Mouse (Mus musculus) R1 (cell line): ENCODE results near the gene Naaladl2.

Source experiments
- DNase-seq: peaks from one replicate; pipeline ENCODE4 v3.0.0-alpha.2; 2018; ENCODE audit warnings: low read depth, low spot score

Naaladl2 gene

DNA sequence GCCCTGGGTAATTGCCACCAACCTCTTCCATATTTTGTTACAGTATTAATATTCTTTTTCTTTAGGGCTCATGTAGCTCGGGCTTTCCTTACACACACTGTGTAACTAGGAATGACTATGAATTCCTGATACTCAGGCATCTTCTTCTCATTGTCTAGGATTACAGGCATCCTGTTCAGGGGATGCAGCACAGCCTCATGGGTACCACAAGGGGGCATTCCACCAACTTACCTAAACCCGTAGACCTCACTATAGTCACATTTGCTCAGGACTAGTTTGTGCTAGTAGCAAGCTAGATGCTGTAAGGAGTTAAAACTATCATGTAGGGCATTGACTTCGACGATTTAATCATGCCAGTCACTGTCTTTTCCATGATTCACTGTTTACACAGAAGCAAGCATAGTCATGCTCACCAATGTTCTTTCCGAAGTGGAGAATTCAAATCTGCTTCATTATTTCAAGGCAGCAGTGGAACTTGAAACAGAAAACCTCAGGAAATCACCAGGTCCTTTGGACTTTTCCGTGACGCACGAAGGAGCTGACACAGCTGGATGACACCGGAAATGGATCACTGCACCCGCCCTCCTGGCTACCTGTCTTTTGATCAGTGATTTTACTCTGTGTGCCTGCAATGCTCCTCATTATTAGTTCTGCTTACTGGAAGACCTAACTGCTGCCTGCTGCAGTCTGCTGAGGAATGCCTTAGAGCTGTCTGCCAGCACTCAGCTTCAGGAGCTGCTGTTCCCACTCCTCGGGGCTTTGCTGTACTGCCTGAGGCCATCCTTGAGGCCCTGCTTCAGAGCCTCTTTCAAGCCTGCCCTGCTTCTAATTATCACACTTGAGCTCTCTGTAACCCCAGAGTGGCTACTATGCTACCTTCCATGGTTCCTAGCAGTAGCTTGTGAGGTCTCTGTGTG lies 822.3 kb downstream of the Naaladl2 start:
- peak; percentile 52 for DNase-seq

DNA sequence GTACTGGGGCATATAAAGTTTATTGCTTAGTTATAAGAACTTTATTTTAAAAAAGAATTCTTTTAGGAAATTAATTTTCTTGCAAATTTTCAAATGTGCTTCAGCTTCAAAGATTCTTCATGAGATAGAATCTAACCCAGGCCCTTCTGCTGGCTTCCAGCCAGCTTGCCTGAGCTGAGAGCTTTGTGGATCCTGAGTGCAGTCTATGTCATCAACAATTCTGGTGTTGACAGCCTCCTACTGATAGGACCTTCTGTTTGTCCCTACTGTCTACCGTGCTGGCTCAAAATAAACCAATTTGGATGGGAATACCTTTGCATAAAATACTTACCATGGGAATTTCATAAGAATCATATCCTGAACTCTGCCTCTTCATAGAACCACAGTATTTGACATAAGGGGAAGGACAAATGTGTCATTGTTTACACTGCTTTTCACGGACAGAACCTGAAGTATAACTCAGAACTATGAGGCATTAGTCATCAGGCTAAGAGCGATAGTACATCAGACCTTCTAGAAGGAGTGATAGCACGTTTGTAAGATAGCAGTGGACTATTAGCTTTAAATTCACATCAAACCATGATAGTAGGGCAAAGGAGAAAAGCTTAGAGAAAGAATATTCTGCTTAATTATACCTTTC lies 829.3 kb downstream of the Naaladl2 start:
- DNase-seq: no peak

DNA sequence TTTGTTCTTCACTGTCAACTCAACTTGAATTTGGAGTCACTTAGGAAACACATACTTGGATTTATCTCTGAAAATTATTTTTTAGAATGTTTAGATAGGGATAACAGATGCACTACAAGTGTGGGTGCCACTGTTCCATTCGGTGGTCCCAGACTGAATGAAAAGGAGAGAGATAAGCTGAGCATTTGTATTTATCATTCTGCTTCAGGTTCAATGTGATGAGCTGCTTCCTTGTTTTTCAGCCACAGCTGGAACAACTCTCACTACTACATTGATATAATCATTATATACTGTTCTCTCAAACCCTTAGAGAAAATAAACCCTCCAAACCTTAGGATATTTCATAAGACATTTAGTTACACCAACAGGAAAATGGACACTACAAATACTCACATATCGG lies 918.6 kb downstream of the Naaladl2 start:
- no peak for DNase-seq

DNA sequence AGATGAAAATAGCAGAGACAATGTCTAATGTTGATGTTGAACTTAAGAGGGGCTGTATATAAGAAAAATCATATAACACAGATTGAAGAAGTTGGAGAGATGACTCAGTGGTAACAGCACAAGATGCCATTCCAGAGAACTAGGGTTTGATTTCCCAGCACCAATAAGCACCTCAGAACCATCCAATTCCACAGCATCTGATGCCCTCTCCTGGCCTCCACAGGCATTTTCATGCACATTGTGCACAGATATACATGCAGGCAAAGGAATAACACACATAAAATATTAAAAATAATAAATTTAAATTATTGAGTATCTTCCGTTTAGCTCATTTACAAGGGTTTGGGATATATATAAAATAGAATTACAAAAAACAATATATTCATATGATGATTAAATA lies 926.6 kb downstream of the Naaladl2 start:
- DNase-seq: peak; percentile 21

DNA sequence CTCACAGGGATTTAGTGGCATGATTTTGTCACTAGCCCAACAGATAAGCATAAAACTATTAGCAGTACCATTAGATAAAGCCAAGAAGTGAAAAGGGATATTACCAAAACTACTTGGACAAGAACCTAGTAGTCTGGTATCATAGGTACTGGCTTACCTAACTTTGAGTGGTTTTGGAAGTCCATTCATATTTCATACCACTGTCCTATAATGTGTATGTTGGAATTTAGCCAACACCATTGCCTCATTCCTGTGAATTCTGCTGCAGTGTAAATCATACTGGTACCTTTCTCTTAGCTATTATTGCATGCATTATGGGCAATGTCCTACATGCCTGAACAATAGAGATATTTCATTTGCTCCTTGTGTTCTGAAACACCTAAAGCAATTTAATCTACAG lies 977.5 kb downstream of the Naaladl2 start:
- no peak for DNase-seq

DNA sequence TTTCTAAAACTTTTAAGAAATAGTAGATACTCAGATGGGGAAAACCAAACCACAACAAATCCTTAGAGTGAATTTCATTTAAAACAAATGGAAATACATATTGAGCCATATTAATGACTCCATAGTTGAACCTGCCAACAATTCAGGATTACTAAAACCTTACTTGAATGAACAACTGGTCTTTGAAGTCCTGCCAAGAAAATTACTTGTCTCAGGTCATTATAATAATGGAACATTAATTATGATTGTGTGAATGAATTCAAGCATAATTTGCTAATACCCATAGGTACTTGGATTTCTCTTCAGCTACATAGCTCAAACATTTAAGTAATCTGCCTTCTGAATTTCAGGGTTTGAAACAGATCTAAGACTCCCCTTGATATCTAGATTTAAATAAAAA lies 980.1 kb downstream of the Naaladl2 start:
- no peak for DNase-seq

DNA sequence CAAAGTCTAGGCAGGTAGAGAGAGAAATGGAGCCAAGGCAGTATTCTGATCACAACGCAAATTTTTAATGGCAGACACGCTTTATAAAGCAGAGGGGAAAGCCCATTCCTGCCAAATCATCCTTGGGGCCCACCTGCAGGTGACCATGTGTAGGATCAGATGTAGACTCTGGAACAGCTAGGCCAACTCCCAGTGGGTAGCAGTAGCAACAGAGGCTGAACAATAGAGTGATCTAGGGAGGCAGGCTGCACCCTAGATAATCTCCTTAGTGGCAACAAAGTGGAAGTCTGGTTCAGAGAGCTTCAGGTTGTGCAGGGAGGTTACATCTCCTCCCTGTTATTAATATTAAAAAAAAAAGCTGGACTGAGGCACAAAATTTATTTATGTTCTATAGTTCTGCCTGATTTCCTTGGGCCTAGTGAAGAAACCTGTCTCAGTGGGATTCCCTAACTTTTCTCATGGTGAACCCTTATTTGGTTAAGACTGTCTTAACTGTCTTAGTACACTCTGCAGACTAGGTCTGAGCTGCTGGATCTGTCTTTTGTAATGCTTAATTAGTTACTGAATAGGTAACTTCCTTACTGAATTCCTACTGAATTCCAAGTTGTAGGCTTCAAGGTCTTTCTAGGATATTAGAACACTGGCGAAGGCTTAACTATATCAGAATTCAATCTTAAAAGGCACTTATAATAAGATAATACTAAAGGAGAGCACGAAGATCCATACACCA lies 992.8 kb downstream of the Naaladl2 start:
- DNase-seq: peak; percentile 92

DNA sequence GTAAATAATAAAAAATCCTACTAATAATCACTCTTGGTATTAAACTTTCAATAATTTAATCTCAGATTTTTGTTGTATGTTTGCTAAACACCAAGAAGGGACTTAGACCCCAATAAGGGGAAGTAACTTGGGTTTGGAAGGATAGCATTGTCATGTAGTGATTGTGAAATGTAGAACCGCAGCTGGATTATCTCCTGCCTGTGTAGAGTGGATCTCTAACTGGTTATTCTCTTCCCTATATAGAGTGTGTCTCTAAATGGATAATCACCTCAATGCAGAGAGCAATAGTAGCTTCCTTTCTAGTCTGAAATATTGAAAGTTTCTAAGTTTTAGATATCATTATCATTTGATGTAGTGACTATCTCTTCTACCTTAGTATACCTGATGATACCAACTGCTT lies 1001.3 kb downstream of the Naaladl2 start:
- DNase-seq: no peak

DNA sequence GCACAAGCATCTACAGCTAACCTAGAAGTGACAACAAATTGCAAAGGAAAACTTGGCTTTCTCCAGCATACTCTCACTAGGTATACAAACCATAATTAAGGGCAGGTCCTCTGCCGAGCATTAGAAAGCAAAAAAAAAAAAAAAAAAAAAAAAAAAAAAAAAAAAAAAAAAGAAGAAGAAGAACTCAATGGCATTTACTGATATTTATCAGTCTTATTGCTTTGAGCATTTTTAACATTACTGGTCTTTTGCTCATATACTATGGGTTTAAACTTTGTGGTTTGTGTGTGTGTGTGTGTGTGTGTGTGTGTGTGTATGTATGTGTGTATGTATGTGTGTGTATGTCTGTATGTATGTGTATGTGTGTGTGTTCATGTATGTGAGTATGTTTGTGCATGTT lies 1006.1 kb downstream of the Naaladl2 start:
- no peak for DNase-seq

DNA sequence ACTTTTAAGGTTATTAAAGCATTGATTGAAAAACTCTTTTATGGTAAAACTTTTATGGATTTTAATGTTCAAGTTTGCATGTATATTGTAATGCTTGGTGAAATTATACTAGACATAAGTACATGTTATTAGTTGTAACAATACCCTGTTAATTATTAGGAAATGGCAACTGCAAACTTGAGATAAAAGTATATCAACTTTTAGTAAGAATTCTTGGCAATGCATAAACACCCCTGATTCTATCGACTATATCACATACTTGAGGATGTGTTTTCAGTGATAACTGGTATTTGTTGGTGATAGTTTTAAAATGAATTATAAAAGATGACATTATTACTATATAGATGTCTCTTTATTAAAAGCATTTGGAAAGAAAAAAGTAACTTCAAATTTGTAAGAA lies 1017.9 kb downstream of the Naaladl2 start:
- no peak for DNase-seq

DNA sequence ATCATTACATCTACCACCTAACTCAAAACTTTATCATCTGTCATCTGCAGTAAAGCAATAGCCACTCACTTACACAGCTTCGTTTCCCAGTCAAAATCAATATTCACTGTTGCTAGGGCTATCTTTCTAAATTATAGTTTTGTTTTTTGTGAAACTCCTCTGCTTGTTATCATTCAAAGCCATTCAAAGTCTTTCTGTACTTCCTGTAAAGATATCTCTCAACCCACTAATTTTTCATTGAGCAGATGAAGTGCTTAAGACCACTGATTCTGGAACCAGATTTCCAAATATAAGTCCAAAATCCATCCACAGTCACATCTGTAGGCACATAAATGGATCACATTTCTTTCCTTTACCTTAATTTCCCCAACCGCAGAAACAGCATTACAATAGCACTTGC lies 1020.0 kb downstream of the Naaladl2 start:
- DNase-seq: no peak

DNA sequence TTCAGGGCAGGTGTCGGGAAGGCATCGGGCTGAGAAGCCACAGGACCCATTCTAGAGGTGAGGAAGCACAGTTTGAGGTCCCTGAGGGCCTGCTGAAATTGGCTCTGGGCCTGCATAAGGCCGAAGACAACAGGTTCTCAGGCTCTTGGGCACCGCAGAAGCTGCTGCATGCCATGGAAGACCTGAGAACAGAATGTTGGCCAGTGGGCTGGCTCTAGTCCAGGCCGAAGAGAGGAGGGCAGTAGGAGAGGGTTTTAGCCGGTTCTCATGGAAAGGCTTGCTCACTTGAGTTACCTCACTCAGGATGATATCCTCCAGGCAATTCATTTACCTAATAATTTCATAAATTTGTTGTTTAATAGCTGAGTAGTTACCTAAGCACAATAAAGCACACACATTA lies 1025.9 kb downstream of the Naaladl2 start:
- no peak for DNase-seq

DNA sequence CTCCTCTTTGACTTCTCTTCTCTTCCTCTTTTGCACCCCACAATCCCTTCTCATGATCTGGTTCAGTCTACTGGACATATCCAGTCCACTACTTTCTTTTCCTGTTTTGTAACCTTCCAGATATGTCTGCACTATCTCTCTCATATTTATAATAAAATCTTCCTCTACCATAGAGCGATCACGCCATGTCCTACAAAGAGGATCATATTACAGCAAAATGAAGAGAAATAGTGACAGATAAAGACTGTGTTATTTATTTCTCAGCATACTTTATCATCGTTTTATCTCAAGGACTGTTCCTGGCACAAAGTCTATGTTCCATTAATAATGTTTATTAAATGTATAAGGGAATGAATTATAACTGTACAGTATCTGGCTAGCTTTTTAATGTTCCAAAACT lies 1029.2 kb downstream of the Naaladl2 start:
- no peak for DNase-seq

DNA sequence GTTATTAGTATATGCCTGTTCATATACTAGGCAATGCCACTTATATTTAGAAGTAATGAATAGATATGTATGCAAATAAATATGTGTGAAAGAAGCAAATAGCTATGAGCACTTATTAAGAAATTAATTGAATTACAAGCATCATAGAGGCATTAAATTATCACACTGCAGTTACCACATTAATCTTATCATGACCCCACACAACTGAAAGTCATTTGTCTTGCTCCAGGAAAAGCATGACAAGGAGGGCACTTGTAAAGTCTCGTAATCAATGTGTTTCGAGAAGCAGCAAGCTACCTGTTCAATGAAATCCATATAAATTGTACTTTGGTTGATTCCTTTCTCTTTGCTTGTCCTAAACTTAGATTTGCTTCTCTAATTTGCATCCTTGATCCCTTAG lies 1030.7 kb downstream of the Naaladl2 start:
- DNase-seq: no peak

DNA sequence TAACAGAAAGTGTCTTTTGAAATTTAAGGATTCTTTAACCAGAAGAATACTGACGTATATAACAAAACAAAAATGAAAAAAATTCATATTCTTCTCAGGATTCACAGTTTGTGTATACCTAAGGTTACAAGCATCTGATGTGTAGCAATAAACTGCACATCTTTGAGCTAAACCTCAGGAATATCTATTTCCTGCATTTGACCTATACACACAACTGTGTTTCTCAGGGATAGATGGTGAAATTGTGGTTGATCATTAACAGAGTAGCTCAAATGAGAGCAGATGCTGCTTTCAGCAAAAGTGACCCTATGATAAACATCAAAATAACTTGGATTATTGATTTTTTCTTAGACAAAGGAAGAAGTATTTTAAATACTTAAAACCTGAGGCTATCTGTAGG lies 1037.7 kb downstream of the Naaladl2 start:
- no peak for DNase-seq

DNA sequence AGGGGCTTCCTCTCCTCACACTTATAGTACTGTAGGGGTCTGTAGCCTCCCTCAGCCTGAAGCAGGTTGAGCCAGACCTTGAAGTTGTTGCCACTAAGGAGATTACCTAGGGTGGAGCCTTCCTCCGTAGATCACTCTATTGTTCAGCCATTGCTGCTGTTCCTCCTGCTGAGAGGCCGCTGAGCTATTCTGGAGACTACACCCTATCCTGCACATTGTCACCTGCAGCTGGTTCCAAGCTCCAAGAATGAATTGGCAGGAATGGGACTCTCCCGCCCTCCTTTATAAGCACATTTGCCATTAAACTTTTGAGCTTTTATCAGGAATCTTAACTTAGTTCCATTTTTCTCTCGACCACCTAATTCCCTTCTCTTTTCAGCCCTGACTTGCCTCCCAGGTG lies 1064.3 kb downstream of the Naaladl2 start:
- DNase-seq: peak; percentile 91

DNA sequence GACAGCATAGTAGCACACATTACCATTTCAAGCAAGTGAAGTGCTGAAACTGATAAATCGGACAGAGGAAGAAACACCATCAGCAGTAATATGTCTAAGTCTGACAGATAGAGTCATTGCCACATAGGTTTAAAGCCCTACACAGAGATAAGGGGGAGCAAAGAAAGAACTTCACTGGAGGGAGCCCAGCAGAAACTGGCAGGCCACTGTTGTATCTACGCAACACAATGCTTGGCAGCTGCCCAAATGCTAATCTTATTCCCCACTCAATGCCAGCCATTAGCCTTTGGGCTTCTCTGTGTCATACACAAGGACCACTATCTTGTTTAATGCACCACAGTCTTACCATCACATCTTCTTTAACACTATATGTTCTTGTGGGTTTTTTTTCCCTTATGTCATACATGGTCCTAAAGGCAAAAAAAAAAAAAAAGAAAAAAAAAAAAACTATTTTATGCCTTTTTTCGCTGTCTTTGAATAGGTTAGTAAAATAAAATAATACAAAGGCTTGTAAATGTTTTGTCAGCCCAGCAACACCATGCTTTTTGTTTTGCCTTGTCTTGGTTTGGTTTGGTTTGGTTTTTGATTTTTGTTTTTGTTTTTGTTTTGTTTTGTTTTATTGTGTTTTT lies 1072.8 kb downstream of the Naaladl2 start:
- DNase-seq: no peak

DNA sequence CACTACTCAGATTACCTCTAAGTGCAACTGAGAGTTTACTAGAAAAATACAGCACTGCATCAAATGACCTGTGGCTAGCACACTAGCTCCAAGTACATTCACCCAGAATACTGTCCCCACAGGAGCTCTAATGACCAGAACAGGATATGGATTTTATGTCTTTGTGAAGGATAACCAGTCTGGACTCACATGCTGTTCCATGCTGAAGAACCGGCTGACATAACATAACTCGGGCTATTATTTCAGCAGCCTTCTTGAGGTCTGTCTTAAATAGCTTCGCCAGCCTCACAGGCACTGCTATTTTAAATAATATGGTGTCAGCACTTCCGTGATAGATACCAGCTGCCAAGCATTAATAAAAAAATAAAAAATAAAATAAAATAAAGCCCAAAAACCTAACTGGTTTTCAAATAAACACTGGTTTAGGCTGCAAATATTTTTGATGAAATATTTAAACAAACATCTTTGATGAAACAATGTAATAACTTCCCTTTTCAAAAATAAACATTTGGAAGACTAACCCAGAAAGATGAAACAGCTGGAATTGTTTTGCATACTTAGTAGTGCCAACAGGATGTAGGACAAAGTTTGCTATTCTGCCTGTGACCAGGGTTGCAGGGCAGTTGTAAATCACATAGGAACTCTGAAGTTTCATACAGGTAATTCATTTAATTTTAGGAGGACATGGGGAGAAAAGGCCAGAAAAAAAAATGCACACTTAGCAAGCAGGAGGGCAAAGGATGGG lies 1073.5 kb downstream of the Naaladl2 start:
- DNase-seq: no peak

DNA sequence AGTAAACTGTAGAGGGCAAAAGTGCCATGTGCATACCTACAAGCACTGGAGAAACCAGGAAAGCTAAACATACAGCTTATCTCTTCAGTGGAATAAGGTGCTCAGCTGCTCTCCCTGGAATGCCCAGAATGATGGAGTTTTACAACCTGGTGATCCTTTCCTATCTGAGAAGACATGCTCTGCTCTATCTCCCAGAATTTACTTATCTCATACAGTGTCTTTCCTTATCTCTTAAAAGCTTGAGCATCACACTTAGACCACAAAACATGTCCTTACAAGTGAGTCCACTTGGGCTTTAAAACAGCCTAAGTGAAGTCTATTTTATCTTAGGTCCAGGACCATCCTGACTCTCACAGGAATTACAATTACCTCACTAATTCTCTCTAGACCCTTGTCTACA lies 1095.8 kb downstream of the Naaladl2 start:
- no peak for DNase-seq

DNA sequence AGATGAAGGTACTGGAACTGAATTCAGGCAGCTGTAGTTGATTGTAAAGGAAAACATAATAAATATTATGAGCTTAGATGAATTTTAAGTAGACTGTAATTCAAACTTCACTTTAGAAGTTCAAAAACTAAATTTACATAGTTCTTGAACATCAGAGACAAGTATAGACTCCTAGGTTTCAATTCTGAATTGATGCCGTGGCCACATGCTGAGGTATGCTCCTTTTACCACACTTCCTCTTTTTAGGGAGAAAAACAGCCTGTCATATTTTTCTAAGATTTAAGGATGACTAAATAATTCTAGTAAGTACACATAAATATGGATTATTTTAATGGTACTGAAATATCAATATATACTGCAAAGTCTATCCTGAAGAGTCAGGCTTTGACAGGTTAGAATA lies 1142.3 kb downstream of the Naaladl2 start:
- no peak for DNase-seq

DNA sequence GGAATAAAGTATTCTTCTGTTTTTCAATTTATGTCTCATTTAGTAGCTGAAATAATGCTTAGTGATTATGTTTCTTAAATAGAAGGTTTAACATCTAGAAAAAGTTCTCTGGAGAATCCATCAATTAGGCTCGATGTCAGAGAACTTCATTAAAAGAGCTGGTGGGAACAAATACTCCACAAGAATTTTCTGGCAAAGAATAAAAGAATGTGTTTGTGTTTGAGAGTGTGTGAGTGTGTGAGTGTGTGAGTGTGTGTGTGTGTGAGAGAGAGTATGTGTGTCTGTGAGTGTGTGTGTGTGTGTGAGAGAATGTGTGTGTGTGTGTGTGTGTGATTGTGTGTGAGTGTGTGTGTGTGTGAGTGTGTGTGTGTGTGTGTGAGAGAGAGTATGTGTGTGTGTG lies 1170.3 kb downstream of the Naaladl2 start:
- no peak for DNase-seq
